Mouse (Mus musculus): ENCODE results near the gene Dusp1.

- TF ChIP-seq CTCF (IDR thresholded peaks at IDR 0.05; ENCODE audit: low read depth, low read length): no peak
- no peak for TF ChIP-seq TAL1 (conservative IDR thresholded peaks at IDR 0.05; ENCODE audit: low read depth, low read length)
- no peak for TF ChIP-seq GATA1 (IDR thresholded peaks at IDR 0.05; ENCODE audit: borderline replicate concordance, low read length)
Observed at GRCm38 (mm10) chr17:26549148-26549809, 12.6 kb downstream of the Dusp1 start.
